Mouse (Mus musculus) lung, postnatal 25 days (tissue): ENCODE measurements around the gene Doc2g.
"Not testable (repeated sequence)": the region's sequence is repeated elsewhere in the genome, so short reads cannot be mapped to it uniquely, and the experiment has no call there.

ENCODE experiments used
- DNase-seq: peaks from one replicate; pipeline ENCODE4 v3.0.0; 2022; ENCODE audit warnings: low spot score

The Doc2g gene

DNA sequence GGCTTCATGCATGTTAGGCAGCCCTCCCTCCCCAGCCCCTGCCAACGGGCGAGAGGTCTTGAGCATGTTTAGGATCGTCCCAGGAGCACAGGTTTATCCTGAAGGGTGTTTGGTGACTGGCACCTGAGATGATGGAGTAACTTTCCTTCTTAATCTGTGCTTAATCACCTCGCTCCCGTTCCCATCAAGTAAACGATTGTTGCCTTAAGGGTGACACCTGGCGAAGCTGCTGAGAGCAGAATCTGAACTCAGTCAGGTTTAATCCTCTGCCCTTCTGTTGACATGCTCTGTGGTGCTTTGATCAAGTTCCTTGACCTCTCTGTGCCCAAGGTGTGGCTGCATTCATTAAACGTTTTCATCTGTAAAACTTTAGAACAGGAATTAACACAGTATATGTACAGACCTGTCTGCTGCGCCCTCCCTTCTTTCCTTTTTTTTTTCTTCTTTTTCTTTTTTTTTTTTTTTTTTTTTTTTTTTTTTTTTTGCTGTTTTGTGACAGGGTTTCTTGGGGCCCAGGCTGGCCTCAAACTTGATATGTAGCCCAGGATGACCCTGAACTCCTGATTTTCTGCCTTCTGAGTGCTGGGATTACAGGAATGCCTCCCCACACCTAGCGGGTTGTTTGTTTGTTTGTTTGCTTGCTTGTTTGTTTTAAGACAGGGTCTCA lies 14.9 kb downstream of the Doc2g start:
- no peak for DNase-seq

- DNase-seq: peak; percentile 90
Measured at GRCm38 (mm10) chr19:4018743-4019583, 15.8 kb downstream of the Doc2g start.

GRCm38 (mm10) chr19:4023185-4023584 lies 20.1 kb downstream of the Doc2g start:
- peak; percentile 43 for DNase-seq

GRCm38 (mm10) chr19:4027576-4027975 lies 24.5 kb downstream of the Doc2g start:
- DNase-seq: no peak

- DNase-seq: no peak
Measured at GRCm38 (mm10) chr19:4032668-4033067, 29.6 kb downstream of the Doc2g start.

DNA sequence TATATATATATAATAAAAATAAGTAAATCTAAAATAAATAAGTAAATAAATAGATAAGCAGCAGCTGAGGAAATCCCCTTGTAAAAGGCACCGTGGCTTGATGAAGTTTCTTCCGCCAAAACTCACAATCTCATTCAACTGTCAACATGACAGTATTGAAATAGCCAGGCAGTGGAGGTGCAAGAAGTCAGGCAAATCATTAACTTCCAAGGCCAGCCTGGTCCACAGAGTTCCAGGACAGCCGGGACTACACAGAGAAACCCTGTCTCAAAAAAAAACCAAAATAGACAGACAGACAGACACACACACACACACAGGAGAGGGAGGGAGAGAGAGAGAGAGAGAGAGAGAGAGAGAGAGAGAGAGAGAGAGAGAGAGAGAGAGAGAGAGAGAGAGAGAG lies 30.2 kb downstream of the Doc2g start:
- DNase-seq: no peak

- DNase-seq: no peak
Measured at GRCm38 (mm10) chr19:4033742-4034141, 30.6 kb downstream of the Doc2g start.

DNA sequence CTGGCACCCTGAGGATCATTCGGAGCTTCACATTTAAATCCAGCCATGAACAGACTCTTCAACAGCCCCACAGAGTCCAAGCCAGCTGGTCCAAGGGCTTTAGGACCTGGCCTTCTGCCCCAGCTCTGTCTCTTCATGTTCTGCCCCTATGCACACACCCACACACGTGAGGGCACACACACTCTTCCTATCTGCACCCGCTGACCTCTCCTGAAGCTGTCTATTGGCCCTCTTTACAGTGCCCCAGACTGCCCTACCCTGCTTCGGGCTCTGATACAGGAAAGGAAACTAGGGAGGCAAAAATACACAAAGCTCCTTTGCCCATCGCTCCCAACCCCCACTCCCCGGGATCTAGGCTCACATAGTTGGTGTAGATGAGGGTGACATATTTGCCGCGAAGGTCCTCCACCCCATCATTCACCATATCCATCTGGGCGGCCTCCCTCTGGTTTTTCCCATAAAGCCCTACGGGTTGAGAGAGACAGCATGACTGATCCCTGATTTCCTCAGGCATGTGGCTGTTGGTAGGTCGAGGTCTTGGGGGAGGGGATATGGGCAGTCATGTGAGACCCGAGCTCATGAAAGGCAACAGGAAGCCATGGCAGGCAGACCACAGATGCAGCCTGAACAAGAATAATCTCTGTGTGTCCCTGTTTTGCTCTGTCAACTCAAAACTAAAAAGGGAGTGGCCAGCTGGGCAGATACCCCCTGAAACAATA lies 33.4 kb downstream of the Doc2g start:
- no peak for DNase-seq

DNA sequence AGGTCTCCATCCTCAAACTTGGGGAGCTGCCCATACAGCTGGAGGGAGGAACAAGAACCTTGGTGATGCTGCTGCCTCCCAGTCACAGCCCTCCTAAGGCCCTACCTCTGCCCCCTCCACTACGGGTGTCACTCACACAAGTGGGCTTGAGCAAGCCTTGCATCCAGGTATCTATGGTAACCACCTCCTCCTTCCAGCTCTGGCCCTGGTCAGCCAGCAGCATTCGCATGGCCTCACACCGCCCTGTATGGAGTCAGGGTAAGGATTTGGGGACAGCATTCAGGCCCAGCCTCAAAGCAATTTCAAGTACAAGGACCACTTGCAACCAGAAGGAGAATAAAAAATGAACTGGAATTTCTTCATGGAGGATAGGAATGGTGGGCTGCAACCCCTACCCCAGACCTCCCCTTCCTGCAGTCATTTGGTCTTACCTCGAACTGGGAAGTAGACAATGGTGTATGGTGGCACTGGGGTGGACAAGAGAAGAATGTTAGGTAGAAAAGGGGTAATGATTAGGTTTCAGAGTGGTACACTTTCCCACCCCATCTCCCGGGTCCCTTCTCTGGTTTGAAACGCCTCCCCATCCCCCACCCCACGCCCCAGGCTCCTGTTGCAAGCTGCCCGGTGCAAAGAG lies 34.2 kb downstream of the Doc2g start:
- DNase-seq: not testable (repeated sequence)

DNA sequence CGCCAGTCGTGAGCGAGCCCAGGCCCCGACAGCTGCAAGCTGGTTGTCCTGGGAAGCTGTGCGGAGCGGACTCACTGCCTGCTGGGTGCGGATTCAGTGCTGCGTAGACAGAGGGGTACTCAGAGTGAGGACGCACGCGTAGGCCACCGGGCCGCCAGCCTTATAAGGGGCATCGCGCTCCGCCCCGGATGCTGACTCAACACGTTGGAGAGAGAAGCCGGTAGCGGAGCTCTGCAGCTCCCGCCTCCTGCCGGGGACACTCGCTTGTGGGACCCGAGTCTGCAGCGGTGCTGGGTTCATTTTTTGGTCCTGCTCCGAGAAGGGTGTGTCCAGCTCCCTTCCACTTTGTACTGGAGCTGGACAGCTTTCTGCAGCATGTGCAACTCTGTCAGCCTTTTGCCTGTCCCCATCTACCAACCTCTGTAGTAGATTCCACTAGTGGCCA lies 34.7 kb downstream of the Doc2g start, which contains the start of gene Gstp1:
Gene Gstp1, minus strand, starts transcription at position 198 of the 445 bp plus-strand sequence.
- peak; percentile 92 for DNase-seq

DNA sequence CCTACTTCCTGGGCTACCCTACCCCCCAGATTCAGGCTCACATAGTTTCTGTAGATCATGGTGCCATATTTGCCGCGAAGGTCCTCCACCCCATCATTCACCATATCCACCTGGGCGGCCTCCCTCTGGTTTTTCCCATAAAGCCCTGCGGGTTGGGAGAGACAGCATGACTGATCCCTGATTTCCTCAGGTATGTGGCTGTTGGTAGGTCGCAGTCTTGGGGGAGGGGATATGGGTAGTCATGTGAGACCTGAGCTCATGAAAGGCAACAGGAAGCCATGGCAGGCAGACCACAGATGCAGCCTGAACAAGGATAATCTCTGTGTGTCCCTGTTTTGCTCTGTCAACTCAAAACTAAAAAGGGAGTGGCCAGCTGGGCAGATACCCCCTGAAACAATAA lies 37.8 kb downstream of the Doc2g start:
- DNase-seq: not testable (repeated sequence)

DNA sequence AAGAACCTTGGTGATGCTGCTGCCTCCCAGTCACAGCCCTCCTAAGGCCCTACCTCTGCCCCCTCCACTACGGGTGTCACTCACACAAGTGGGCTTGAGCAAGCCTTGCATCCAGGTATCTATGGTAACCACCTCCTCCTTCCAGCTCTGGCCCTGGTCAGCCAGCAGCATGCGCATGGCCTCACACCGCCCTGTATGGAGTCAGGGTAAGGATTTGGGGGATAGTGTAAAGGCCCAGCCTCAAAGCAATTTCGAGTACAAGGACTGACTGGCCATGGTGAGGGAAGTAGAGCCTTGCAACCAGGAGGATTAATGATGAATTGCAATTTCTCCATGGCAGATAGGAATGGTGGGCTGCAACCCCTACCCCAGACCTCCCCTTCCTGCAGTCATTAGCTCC lies 38.4 kb downstream of the Doc2g start:
- DNase-seq: not testable (repeated sequence)

DNA sequence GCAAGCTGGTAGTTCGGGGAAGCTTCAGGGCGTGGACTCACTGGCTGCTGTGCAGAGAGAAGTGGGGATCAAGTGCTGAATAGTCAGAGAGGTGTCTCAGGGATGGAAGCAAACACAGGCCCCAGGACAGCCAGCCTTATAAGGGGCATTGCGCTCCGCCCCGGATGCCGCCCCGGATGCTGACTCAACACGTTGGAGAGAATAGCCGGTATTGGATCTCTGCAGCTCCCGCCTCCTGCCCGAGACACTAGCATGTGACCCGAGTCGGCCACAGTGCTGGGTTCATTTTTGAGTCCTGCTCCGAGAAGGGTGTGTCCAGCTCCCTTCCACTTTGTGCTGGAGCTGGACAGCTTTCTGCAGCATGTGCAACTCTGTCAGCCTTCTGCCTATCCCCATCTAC lies 39.0 kb downstream of the Doc2g start:
- DNase-seq: peak; percentile 51

DNA sequence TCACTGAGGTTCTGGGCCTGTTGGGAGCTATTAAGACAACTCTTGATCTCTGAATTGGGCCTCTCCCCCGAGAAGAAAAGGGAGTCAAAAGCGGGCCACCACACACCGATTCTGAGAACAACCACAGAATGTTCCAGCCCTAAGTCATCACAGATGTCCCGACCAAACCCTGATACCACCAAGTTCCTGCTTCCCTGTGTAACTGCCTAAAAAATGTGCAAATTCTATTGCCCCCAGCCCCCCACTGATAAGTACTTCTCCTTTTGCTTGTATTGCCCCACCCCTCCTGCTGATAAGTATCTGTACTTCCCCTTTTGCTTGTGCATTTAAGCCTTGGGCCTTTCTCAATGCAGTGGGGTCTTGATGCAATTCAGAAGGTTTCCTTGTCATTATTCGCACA lies 41.0 kb downstream of the Doc2g start:
- DNase-seq: not testable (repeated sequence)

GRCm38 (mm10) chr19:4045966-4046865 lies 43.1 kb downstream of the Doc2g start, which contains the start of gene Gstp2:
Gene Gstp2, minus strand, starts transcription at chr19:4046023.
- peak; percentile 93 for DNase-seq

GRCm38 (mm10) chr19:4046866-4047254 lies 43.7 kb downstream of the Doc2g start:
- DNase-seq: no peak

GRCm38 (mm10) chr19:4047859-4048258 lies 44.7 kb downstream of the Doc2g start:
- peak; percentile 84 for DNase-seq

DNA sequence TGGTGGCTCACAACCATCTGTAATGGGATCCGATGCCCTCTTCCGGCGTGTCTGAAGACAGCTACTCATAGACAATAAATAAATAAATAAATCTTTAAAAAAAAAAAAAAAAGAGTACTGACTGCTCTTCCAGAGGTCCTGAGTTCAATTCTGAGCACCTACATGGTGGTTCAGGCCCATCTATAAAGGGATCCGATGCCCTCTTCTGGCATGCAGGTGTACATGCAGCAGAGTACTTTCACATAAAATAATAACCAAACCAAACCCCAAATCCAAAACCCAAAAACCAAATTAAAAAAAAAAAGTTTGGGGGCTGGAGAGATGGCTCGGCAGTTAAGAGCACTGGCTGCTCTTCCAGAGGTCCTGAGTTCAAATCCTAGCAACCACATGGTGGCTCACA lies 46.0 kb downstream of the Doc2g start:
- not testable (repeated sequence) for DNase-seq

- no peak for DNase-seq
Measured at GRCm38 (mm10) chr19:4051016-4051415, 47.9 kb downstream of the Doc2g start.

GRCm38 (mm10) chr19:4051741-4052515 lies 48.8 kb downstream of the Doc2g start:
- peak; percentile 66 for DNase-seq
